Mouse (Mus musculus) bone marrow macrophage, adult 2 months (primary cell): ENCODE measurements around the gene Helt.

ENCODE experiments used
- CTCF ChIP-seq: IDR thresholded peaks from 2 replicates; pipeline ENCODE4 v1.5.1; 2012; ENCODE audit warnings: low read depth, mild to moderate bottlenecking, low read length, moderate library complexity
- POLR2A ChIP-seq: IDR thresholded peaks from 2 replicates; pipeline ENCODE4 v1.6.1; 2012; ENCODE audit warnings: mild to moderate bottlenecking, low read depth, low read length, borderline replicate concordance

GRCm38 (mm10) chr8:46322421-46322820 lies 27.9 kb upstream of the Helt start:
- TF ChIP-seq CTCF (no peak), POLR2A (no peak)
